Mouse (Mus musculus) kidney, postnatal 0 days (tissue): ENCODE data around the gene Vat1. TPM values are rescaled to one million over a fixed set of nuclear protein-coding genes. Genes with fewer than 3 reads are reported as not detected.

Experiments used
- ATAC-seq: fragments of 200-750 bp; cut with Nextera tagmentation; replicated peaks from 2 replicates; pipeline ENCODE4 v1.8.0; 2017; ENCODE audit warnings: low read depth, moderate number of reproducible peaks, moderate TSS enrichment, moderate library complexity; ENCODE audit not compliant: low FRiP score
- DNase-seq: peaks from one replicate; pipeline ENCODE4 v3.0.0-alpha.2; 2016; ENCODE audit warnings: low spot score
- H3K27ac ChIP-seq: fragments of 300-500 bp; sonication (generic); 2 replicates; pipeline ENCODE4 v1.5.1; 2014; ENCODE audit warnings: mild to moderate bottlenecking
- H3K27me3 ChIP-seq: fragments of 300-500 bp; sonication (generic); 2 replicates; pipeline ENCODE4 v1.6.1; 2014; ENCODE audit warnings: low read length, mixed read lengths; ENCODE audit not compliant: insufficient read depth
- H3K36me3 ChIP-seq: fragments of 300-500 bp; sonication (generic); 2 replicates; pipeline ENCODE4 v1.6.1; 2014; ENCODE audit warnings: low read length, mixed read lengths; ENCODE audit not compliant: insufficient read depth
- H3K4me1 ChIP-seq: fragments of 300-500 bp; sonication (generic); replicated peaks from 2 replicates; pipeline ENCODE4 v1.6.1; 2014; ENCODE audit warnings: antibody characterized with exemption, low read length, mixed read lengths; ENCODE audit not compliant: insufficient read depth
- H3K4me2 ChIP-seq: fragments of 300-500 bp; sonication (generic); 2 replicates; pipeline ENCODE4 v1.6.1; 2014; ENCODE audit warnings: mild to moderate bottlenecking, low read length, moderate library complexity, mixed read lengths
- H3K4me3 ChIP-seq: fragments of 300-500 bp; sonication (generic); replicated peaks from 2 replicates; pipeline ENCODE4 v1.5.1; 2014; ENCODE audit warnings: low read depth, low read length
- H3K9ac ChIP-seq: fragments of 300-500 bp; sonication (generic); 2 replicates; pipeline ENCODE4 v1.6.1; 2014; ENCODE audit warnings: low read depth, low read length
- H3K9me3 ChIP-seq: fragments of 300-500 bp; sonication (generic); replicated peaks from 2 replicates; pipeline ENCODE4 v1.6.1; 2016; ENCODE audit warnings: low read length, inconsistent platforms, mixed read lengths
- CTCF ChIP-seq: IDR thresholded peaks from 2 replicates; pipeline ENCODE4 v1.5.1; 2016; ENCODE audit warnings: antibody characterized with exemption, low read depth, mild to moderate bottlenecking, moderate library complexity
- WGBS: fragments of 180-500 bp; shearing (Covaris S2); extraction: QIAGEN DNeasy Blood & Tissue Kit; methylation state at CpG from one replicate; pipeline ENCODE4 v1.1.7; 2014; 5-methylcytosine and 5-hydroxymethylcytosine counted together
- polyA plus RNA-seq: library from polyadenylated mRNA; unstranded; fragments of >200 nt; fragmentation: Nextera tagmentation; extraction: Ambion mirVana; gene quantifications from 2 replicates; pipeline ENCODE4 v1.2.1, GENCODE M21; 2015

The Vat1 gene
- polyA plus RNA-seq, 1 experiment from 2014 or later, result 38.6 TPM

- Histone ChIP-seq H3K4me3 (no peak overlapping the region), H3K4me2 (no peak overlapping the region), H3K9me3 (no peaks in the 10 kb centered on the region), H3K27ac (no peak overlapping the region), H3K4me1 (peaks cover 24% of the 10 kb centered on the region), H3K9ac (no peak overlapping the region), H3K27me3 (no peaks in the 10 kb centered on the region), H3K36me3 (peaks cover 18% of the 10 kb centered on the region)
- WGBS, result 27% methylated on average over 13 of the region's 13 CpGs
- TF ChIP-seq CTCF, result no peak
- no peak for DNase-seq
- no peak for ATAC-seq
These were observed 3.2 kb downstream of the Vat1 start for GRCm38 (mm10) chr11:101462583-101463440.

- ATAC-seq (no peak), DNase-seq (no peak)
- Histone ChIP-seq H3K9ac (no peak overlapping the region), H3K9me3 (no peaks in the 10 kb centered on the region), H3K4me3 (no peak overlapping the region), H3K27me3 (no peaks in the 10 kb centered on the region), H3K4me1 (peaks cover 24% of the 10 kb centered on the region), H3K4me2 (no peak overlapping the region), H3K27ac (no peak overlapping the region), H3K36me3 (peaks cover 23% of the 10 kb centered on the region)
- 72% methylated on average over 14 of the region's 14 CpGs for WGBS
- TF ChIP-seq CTCF, result no peak
These were observed 3.9 kb downstream of the Vat1 start for GRCm38 (mm10) chr11:101462141-101462540.

- Histone ChIP-seq H3K4me2 (no peak overlapping the region), H3K36me3 (peaks cover 25% of the 10 kb centered on the region), H3K4me3 (no peak overlapping the region), H3K27ac (no peak overlapping the region), H3K4me1 (peaks cover 19% of the 10 kb centered on the region), H3K9me3 (no peaks in the 10 kb centered on the region), H3K9ac (no peak overlapping the region), H3K27me3 (no peaks in the 10 kb centered on the region)
- no peak for TF ChIP-seq CTCF
- WGBS, result 83% methylated on average over 15 of the region's 15 CpGs
- DNase-seq (no peak), ATAC-seq (no peak)
These were observed 5.7 kb downstream of the Vat1 start for GRCm38 (mm10) chr11:101460321-101460720.

DNA sequence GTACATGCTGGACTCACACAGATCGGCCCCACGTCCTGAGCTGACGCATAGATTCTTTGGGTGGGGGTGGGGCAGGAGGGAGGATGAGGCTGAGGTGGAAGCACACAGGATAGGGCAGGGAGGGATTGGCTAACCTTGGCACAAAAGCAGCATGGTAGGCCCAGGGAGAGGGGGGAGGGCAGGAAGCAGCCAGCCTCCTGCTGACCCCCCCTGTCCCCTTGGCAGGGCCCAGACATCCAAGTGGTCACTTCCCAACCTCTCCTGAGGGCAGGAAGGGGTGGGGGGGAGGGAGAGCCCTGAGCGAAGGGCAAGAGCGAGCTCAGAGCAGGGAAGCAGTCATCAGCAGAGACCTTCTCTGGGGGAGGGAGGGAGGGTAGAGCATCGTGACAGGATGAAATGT is 6.3 kb downstream of the Vat1 start:
- Histone ChIP-seq H3K4me1 (peaks cover 19% of the 10 kb centered on the region), H3K4me2 (no peak overlapping the region), H3K27ac (no peak overlapping the region), H3K9ac (0 out of 2 replicates have a peak overlapping the region, but pooled peaks have one; percentile 35), H3K36me3 (peaks cover 25% of the 10 kb centered on the region), H3K9me3 (no peaks in the 10 kb centered on the region), H3K4me3 (no peak overlapping the region), H3K27me3 (no peaks in the 10 kb centered on the region)
- DNase-seq (no peak), ATAC-seq (peak; percentile 51)
- no peak for TF ChIP-seq CTCF
- WGBS, result 23% methylated on average over 4 of the region's 6 CpGs

DNA sequence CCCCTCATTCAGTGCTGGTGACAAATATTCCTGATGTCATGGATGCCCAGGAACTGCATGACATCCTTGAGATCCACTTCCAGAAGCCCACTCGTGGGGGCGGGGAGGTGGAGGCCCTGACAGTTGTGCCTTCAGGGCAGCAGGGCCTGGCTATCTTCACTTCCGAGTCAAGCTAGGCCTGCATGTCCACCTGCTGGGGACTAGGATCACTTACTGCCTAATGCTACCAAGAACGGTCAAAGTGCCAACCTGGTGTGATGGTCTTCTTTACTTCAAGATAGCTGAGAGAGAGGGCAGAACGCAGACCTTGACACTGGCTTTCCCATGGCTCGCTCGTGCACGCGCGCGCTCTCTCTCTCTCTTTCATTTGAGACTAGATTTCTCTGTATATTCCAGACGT is 7.8 kb downstream of the Vat1 start:
- no peak overlapping the region for H3K4me3 ChIP-seq
- peaks cover 7% of the 10 kb centered on the region; the same call in 1 of the 2 replicates for H3K4me1 ChIP-seq
- ATAC-seq (no peak), DNase-seq (no peak)
- H3K4me2 ChIP-seq, result no peak overlapping the region
- no peaks in the 10 kb centered on the region for H3K9me3 ChIP-seq
- H3K9ac ChIP-seq, result no peak overlapping the region
- no peak overlapping the region for H3K27ac ChIP-seq
- H3K36me3 ChIP-seq, result peaks cover 25% of the 10 kb centered on the region
- H3K27me3 ChIP-seq, result no peaks in the 10 kb centered on the region
- no peak for TF ChIP-seq CTCF
- WGBS, result 87% methylated on average over 12 of the region's 12 CpGs

- no peak for DNase-seq
- H3K4me1 ChIP-seq, result peaks cover 5% of the 10 kb centered on the region; the same call in 1 of the 2 replicates
- no peak for ATAC-seq
- TF ChIP-seq CTCF, result no peak
- no peak overlapping the region for H3K27ac ChIP-seq
- WGBS, result 92% methylated on average over 9 of the region's 9 CpGs
- H3K36me3 ChIP-seq, result peaks cover 25% of the 10 kb centered on the region
- no peaks in the 10 kb centered on the region for H3K9me3 ChIP-seq
- H3K27me3 ChIP-seq, result no peaks in the 10 kb centered on the region
- H3K4me2 ChIP-seq, result no peak overlapping the region
- H3K9ac ChIP-seq, result no peak overlapping the region
- no peak overlapping the region for H3K4me3 ChIP-seq
These were observed 8.4 kb downstream of the Vat1 start for GRCm38 (mm10) chr11:101457631-101458030.
